Mouse (Mus musculus): ENCODE measurements around the gene Marcksl1.
A peak's percentile ranks its signal among the peaks of the same experiment; 100 is the strongest.

Gene Marcksl1

DNA sequence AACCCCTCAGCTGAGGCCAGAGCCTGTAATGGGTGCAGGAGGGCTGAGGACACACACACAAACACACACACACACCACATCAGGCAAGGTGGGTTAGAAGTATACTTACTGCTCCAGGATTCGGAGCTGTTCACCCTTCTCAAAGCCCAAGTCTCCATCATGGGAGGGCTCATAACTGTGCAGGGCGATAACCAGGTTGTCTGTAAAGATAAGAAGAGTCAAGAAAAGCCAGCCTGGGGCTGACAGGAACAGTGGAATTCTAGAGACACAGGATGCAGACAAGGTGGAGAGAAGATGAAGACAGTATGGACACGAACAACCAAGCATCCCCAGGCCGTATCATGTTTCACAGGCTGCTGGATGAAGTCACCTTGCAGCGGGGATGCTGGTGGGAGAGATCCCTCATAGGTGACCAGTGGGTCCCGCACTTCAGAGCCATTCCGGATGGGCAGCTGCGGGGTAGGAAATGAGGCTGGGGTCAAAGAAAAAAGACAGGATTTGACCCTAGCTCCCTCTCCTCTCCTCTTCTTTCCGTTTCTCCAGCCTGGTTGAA lies 44.0 kb downstream of the Marcksl1 start:
- peak in 1 of 2 experiments; percentile 47 for DNase-seq (ENCODE audit: low spot score in 2 of 2)

- DNase-seq (ENCODE audit: low spot score in 2 of 2), result peak; percentile 66 to 71
Observed at GRCm38 (mm10) chr4:129558321-129558955, 45.1 kb downstream of the Marcksl1 start.

DNA sequence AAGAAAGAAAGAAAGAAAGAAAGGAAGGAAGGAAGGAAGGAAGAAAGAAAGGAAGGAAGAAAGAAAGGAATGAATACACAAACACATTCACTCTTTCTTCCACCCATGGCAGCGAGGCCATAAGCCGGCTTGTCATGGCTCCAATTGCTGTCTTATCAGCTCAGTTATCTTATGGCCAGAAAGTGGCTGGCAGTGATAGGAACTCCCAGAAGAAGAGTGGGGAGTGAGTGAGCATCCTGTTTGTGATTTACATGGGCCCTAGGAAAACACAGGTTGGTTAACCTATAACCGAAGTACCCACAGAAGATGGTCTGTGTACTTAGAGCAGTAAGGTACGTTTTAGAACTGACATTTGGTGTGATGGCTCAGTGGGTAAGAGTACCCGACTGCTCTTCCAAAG lies 47.8 kb downstream of the Marcksl1 start:
- no peak for DNase-seq (ENCODE audit: low spot score in 2 of 2)

- no peak for DNase-seq (ENCODE audit: low spot score in 2 of 2)
Observed at GRCm38 (mm10) chr4:129563718-129564117, 50.3 kb downstream of the Marcksl1 start.

GRCm38 (mm10) chr4:129565139-129565538 lies 51.8 kb downstream of the Marcksl1 start:
- no peak for DNase-seq (ENCODE audit: low spot score in 2 of 2)
